In the genomic region with DNA sequence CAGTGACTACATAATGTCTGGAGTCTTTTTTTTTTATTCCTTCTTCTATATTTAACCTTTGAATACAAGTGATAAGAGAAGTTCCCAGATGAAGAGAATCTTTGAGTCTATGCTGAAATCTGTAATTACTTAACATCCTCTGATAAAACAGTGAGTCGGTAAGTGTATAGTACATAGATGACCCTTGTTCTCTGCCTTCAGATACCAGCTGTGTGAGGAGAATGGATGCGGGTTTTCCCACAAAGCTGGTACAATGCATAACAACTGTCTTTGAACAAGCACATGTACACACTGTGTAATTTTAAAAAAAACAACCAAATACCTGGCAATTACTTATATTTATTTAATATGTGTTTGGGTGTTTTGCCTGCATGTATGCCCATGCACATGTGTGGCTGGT, we compare ENCODE assay signal across 10 mouse cellular contexts.
DNase-seq lines count a peak whose midpoint lies in the region; ATAC-seq and TF ChIP-seq lines count a peak whose summit lies in the region.
"Had no signal": no experiment of that assay in that cellular context is flagged by ENCODE, and none has a peak within 500 bp of the region (broad histone marks: within the 10 kb centered on the region; RNA-seq: fewer than 3 reads in every experiment).

No protein-coding gene starts in this region.

- H3K9ac ChIP-seq in embryonic facial prominence, embryonic 12.5 days: no peak overlapping the region
- H3K9ac ChIP-seq in lung, postnatal 0 days (replicated peaks; ENCODE audit: low read depth): no peak overlapping the region
- H3K9ac ChIP-seq in intestine, embryonic 16.5 days (ENCODE audit: low read depth, low read length): no peak overlapping the region
- no peak overlapping the region for H3K9ac ChIP-seq in stomach, embryonic 16.5 days (ENCODE audit: low read length)

- DNase-seq in embryonic facial prominence, embryonic 10.5 days (ENCODE audit: low spot score): no peak
- no peak for DNase-seq in lung, postnatal 0 days (ENCODE audit: low spot score)
- DNase-seq in lung, postnatal 4 days: no peak
- DNase-seq in right cerebral cortex, postnatal 4 days: no peak
- no peak for DNase-seq in right cerebral cortex, adult 2 months (ENCODE audit: low spot score in 2 of 2)
- DNase-seq: gastrocnemius, postnatal 14 days; kidney, postnatal 25 days had no signal

- H3K4me1 ChIP-seq in embryonic facial prominence, embryonic 12.5 days: peaks cover 3% of the 10 kb centered on the region; the same call in 1 of the 2 replicates
- peaks cover 19% of the 10 kb centered on the region for H3K4me1 ChIP-seq in embryonic facial prominence, embryonic 10.5 days
- H3K4me1 ChIP-seq in lung, postnatal 0 days (ENCODE audit: insufficient read depth, low read depth, low read length): no peaks in the 10 kb centered on the region
- no peaks in the 10 kb centered on the region for H3K4me1 ChIP-seq in intestine, embryonic 16.5 days (ENCODE audit: control insufficient read depth, insufficient read depth, low read length)
- no peaks in the 10 kb centered on the region for H3K4me1 ChIP-seq in stomach, embryonic 16.5 days (ENCODE audit: control insufficient read depth, insufficient read depth, low read length)

- H3K27ac ChIP-seq in embryonic facial prominence, embryonic 12.5 days: 0 out of 2 replicates have a peak overlapping the region, but pooled peaks have one; percentile 30
- no peak overlapping the region for H3K27ac ChIP-seq in embryonic facial prominence, embryonic 10.5 days (replicated peaks)
- no peak overlapping the region for H3K27ac ChIP-seq in lung, postnatal 0 days (ENCODE audit: low read length)
- no peak overlapping the region for H3K27ac ChIP-seq in intestine, embryonic 16.5 days (ENCODE audit: low read length)
- H3K27ac ChIP-seq in stomach, embryonic 16.5 days (ENCODE audit: low read length): peak overlapping the region; percentile 36

- H3K36me3 ChIP-seq in embryonic facial prominence, embryonic 12.5 days: no peaks in the 10 kb centered on the region
- H3K36me3 ChIP-seq in embryonic facial prominence, embryonic 10.5 days (replicated peaks): no peaks in the 10 kb centered on the region
- H3K36me3 ChIP-seq in lung, postnatal 0 days (ENCODE audit: insufficient read depth, low read length): no peaks in the 10 kb centered on the region
- H3K36me3 ChIP-seq in intestine, embryonic 16.5 days (ENCODE audit: control insufficient read depth, insufficient read depth, low read length): no peaks in the 10 kb centered on the region
- no peaks in the 10 kb centered on the region for H3K36me3 ChIP-seq in stomach, embryonic 16.5 days (ENCODE audit: control insufficient read depth, insufficient read depth, low read length)

- no peaks in the 10 kb centered on the region for H3K27me3 ChIP-seq in embryonic facial prominence, embryonic 12.5 days
- H3K27me3 ChIP-seq in embryonic facial prominence, embryonic 10.5 days (replicated peaks; ENCODE audit: low read depth, poor library complexity, severe bottlenecking): peaks cover 20% of the 10 kb centered on the region; the same call in 1 of the 2 replicates
- no peaks in the 10 kb centered on the region for H3K27me3 ChIP-seq in lung, postnatal 0 days (replicated peaks; ENCODE audit: insufficient read depth, low read length)
- H3K27me3 ChIP-seq in intestine, embryonic 16.5 days (replicated peaks; ENCODE audit: control insufficient read depth, insufficient read depth, low read length): no peaks in the 10 kb centered on the region
- H3K27me3 ChIP-seq in stomach, embryonic 16.5 days (ENCODE audit: control insufficient read depth, insufficient read depth, low read length): no peaks in the 10 kb centered on the region

- H3K4me2 ChIP-seq in embryonic facial prominence, embryonic 12.5 days (replicated peaks): no peak overlapping the region
- peak overlapping the region; percentile 51; the same call in 1 of the 2 replicates for H3K4me2 ChIP-seq in lung, postnatal 0 days (replicated peaks; ENCODE audit: low read depth, low read length)
- H3K4me2 ChIP-seq in intestine, embryonic 16.5 days (ENCODE audit: low read depth, low read length): no peak overlapping the region
- H3K4me2 ChIP-seq in stomach, embryonic 16.5 days (ENCODE audit: low read depth, low read length): no peak overlapping the region

- H3K4me3 ChIP-seq in embryonic facial prominence, embryonic 12.5 days: no peak overlapping the region
- no peak overlapping the region for H3K4me3 ChIP-seq in embryonic facial prominence, embryonic 10.5 days
- no peak overlapping the region for H3K4me3 ChIP-seq in lung, postnatal 0 days (ENCODE audit: low read depth, low read length)
- no peak overlapping the region for H3K4me3 ChIP-seq in intestine, embryonic 16.5 days (ENCODE audit: low read length)
- no peak overlapping the region for H3K4me3 ChIP-seq in stomach, embryonic 16.5 days (replicated peaks; ENCODE audit: low read length)

- no peak for TF ChIP-seq EP300 in lung, postnatal 0 days (IDR thresholded peaks at IDR 0.05)

- ATAC-seq in embryonic facial prominence, embryonic 12.5 days (ENCODE audit: insufficient number of reproducible peaks, insufficient read depth, low FRiP score, low TSS enrichment): no peak
- ATAC-seq in lung, postnatal 0 days: no peak
- peak; percentile 61 for ATAC-seq in intestine, embryonic 16.5 days
- ATAC-seq in stomach, embryonic 16.5 days (ENCODE audit: insufficient read depth, low FRiP score): no peak

- H3K9me3 ChIP-seq in embryonic facial prominence, embryonic 12.5 days: no peaks in the 10 kb centered on the region
- H3K9me3 ChIP-seq in embryonic facial prominence, embryonic 10.5 days: no peaks in the 10 kb centered on the region
- no peaks in the 10 kb centered on the region for H3K9me3 ChIP-seq in lung, postnatal 0 days (ENCODE audit: low read length)
- H3K9me3 ChIP-seq in intestine, embryonic 16.5 days (ENCODE audit: control insufficient read depth, low read length): no peaks in the 10 kb centered on the region
- H3K9me3 ChIP-seq in stomach, embryonic 16.5 days (replicated peaks; ENCODE audit: control insufficient read depth, low read length): no peaks in the 10 kb centered on the region

- no peak for TF ChIP-seq CTCF in lung, postnatal 0 days (IDR thresholded peaks at IDR 0.05)

- WGBS in embryonic facial prominence, embryonic 12.5 days: 62% methylated on average over 2 of the region's 2 CpGs
- 69% methylated on average over 2 of the region's 2 CpGs for WGBS in embryonic facial prominence, embryonic 10.5 days
- WGBS in lung, postnatal 0 days: 31% methylated on average over 2 of the region's 2 CpGs
- WGBS in intestine, embryonic 16.5 days: 51% methylated on average over 2 of the region's 2 CpGs
- WGBS in stomach, embryonic 16.5 days: 56% methylated on average over 2 of the region's 2 CpGs

Comparison
In these comparisons a context has a peak if more than half of its experiments do, and no peak if none do; other contexts are left out.
1. H3K27ac ChIP-seq: peak in embryonic facial prominence, embryonic 12.5 days (single experiment) and stomach, embryonic 16.5 days (single experiment); none in embryonic facial prominence, embryonic 10.5 days (single experiment), lung, postnatal 0 days (single experiment) and intestine, embryonic 16.5 days (single experiment).